Comparison of ENCODE assay signal across 9 mouse cellular contexts in genomic region chr7:126809723-126810369, GRCm38 (mm10). TPM values are rescaled to one million over a fixed set of nuclear protein-coding genes. Genes with fewer than 3 reads are reported as not detected.
DNase-seq lines count a peak whose midpoint lies in the region; ATAC-seq and TF ChIP-seq lines count a peak whose summit lies in the region.
"Had no signal": no experiment of that assay in that cellular context is flagged by ENCODE, and none has a peak within 500 bp of the region (broad histone marks: within the 10 kb centered on the region; RNA-seq: fewer than 3 reads in every experiment).

No protein-coding gene starts in this region.

- TF ChIP-seq CTCF in heart, postnatal 0 days (IDR thresholded peaks at IDR 0.05; ENCODE audit: low read depth) = no peak

- no peak for DNase-seq in heart, postnatal 0 days (ENCODE audit: low spot score)
- no peak for DNase-seq in heart, adult 11 months
- peak; percentile 84 for DNase-seq in midbrain, embryonic 11.5 days (ENCODE audit: low spot score, missing footprints)
- DNase-seq in right cerebral cortex, postnatal 4 days = no peak
- DNase-seq in cerebellum, adult 9-10 months = no peak
- no peak for DNase-seq in adrenal gland, adult 8-10 months

- no peaks in the 10 kb centered on the region; the same call in none of the 2 replicates for H3K4me1 ChIP-seq in heart, postnatal 0 days (ENCODE audit: control insufficient read depth, insufficient read depth)
- peaks cover 21% of the 10 kb centered on the region for H3K4me1 ChIP-seq in embryonic facial prominence, embryonic 12.5 days
- H3K4me1 ChIP-seq in hindbrain, embryonic 16.5 days (ENCODE audit: control insufficient read depth, insufficient read depth, low read depth, low read length) = peaks cover 13% of the 10 kb centered on the region
- peaks cover 15% of the 10 kb centered on the region for H3K4me1 ChIP-seq in midbrain, embryonic 11.5 days (ENCODE audit: control insufficient read depth, insufficient read depth, low read length)

- 0 out of 2 replicates have a peak, but pooled peaks cover 3% of the 10 kb centered on the region for H3K36me3 ChIP-seq in heart, postnatal 0 days (replicated peaks; ENCODE audit: control insufficient read depth, insufficient read depth, low read length)
- peaks cover 4% of the 10 kb centered on the region; the same call in 1 of the 2 replicates for H3K36me3 ChIP-seq in embryonic facial prominence, embryonic 12.5 days
- H3K36me3 ChIP-seq in hindbrain, embryonic 16.5 days (ENCODE audit: control insufficient read depth, insufficient read depth, low read length) = no peaks in the 10 kb centered on the region
- no peaks in the 10 kb centered on the region for H3K36me3 ChIP-seq in midbrain, embryonic 11.5 days (ENCODE audit: control insufficient read depth, insufficient read depth, low read length)

- H3K9me3 ChIP-seq in heart, postnatal 0 days (replicated peaks; ENCODE audit: control insufficient read depth, low read length) = no peaks in the 10 kb centered on the region
- H3K9me3 ChIP-seq in embryonic facial prominence, embryonic 12.5 days = no peaks in the 10 kb centered on the region
- no peaks in the 10 kb centered on the region for H3K9me3 ChIP-seq in hindbrain, embryonic 16.5 days (ENCODE audit: control insufficient read depth, low read length)
- no peaks in the 10 kb centered on the region for H3K9me3 ChIP-seq in midbrain, embryonic 11.5 days (ENCODE audit: control insufficient read depth, low read length)

- 47% methylated on average over 5 of the region's 5 CpGs for WGBS in heart, postnatal 0 days
- 55% methylated on average over 5 of the region's 5 CpGs for WGBS in embryonic facial prominence, embryonic 12.5 days
- WGBS in hindbrain, embryonic 16.5 days = 64% methylated on average over 5 of the region's 5 CpGs
- WGBS in midbrain, embryonic 11.5 days = 74% methylated on average over 5 of the region's 5 CpGs

- H3K4me3 ChIP-seq in heart, postnatal 0 days (ENCODE audit: low read depth, low read length) = no peak overlapping the region
- H3K4me3 ChIP-seq in embryonic facial prominence, embryonic 12.5 days = peak overlapping the region; percentile 71; the same call in 1 of the 2 replicates
- H3K4me3 ChIP-seq in hindbrain, embryonic 16.5 days (ENCODE audit: low read length) = no peak overlapping the region; the same call in 1 of the 2 replicates
- no peak overlapping the region for H3K4me3 ChIP-seq in midbrain, embryonic 11.5 days (ENCODE audit: low read depth, low read length)

- peak overlapping the region; percentile 53 for H3K27ac ChIP-seq in heart, postnatal 0 days (ENCODE audit: low read depth)
- no peak overlapping the region; the same call in 1 of the 2 replicates for H3K27ac ChIP-seq in embryonic facial prominence, embryonic 12.5 days
- H3K27ac ChIP-seq in hindbrain, embryonic 16.5 days (ENCODE audit: low read depth, low read length) = no peak overlapping the region
- no peak overlapping the region for H3K27ac ChIP-seq in midbrain, embryonic 11.5 days (ENCODE audit: low read depth, low read length)

- H3K4me2 ChIP-seq in heart, postnatal 0 days (ENCODE audit: low read depth, low read length) = peak overlapping the region; percentile 69; the same call in 1 of the 2 replicates
- H3K4me2 ChIP-seq in embryonic facial prominence, embryonic 12.5 days (replicated peaks) = peak overlapping the region; percentile 82
- peak overlapping the region; percentile 61 for H3K4me2 ChIP-seq in hindbrain, embryonic 16.5 days (ENCODE audit: low read length)
- H3K4me2 ChIP-seq in midbrain, embryonic 11.5 days = peak overlapping the region; percentile 87; the same call in 1 of the 2 replicates

- no peak for ATAC-seq in heart, postnatal 0 days (ENCODE audit: insufficient read depth, low read depth)
- no peak for ATAC-seq in embryonic facial prominence, embryonic 12.5 days (ENCODE audit: insufficient number of reproducible peaks, insufficient read depth, low FRiP score, low TSS enrichment)
- no peak for ATAC-seq in hindbrain, embryonic 16.5 days
- no peak for ATAC-seq in midbrain, embryonic 11.5 days (ENCODE audit: low FRiP score)

- peak overlapping the region; percentile 40; the same call in 1 of the 2 replicates for H3K9ac ChIP-seq in heart, postnatal 0 days (replicated peaks; ENCODE audit: low read depth, low read length)
- peak overlapping the region; percentile 76; the same call in 1 of the 2 replicates for H3K9ac ChIP-seq in embryonic facial prominence, embryonic 12.5 days
- H3K9ac ChIP-seq in hindbrain, embryonic 16.5 days (ENCODE audit: low read depth, low read length) = peak overlapping the region; percentile 78; the same call in 1 of the 2 replicates
- peak overlapping the region; percentile 88 for H3K9ac ChIP-seq in midbrain, embryonic 11.5 days (ENCODE audit: low read length)

- H3K27me3 ChIP-seq in heart, postnatal 0 days (ENCODE audit: control insufficient read depth, insufficient read depth, low read length) = no peaks in the 10 kb centered on the region
- no peaks in the 10 kb centered on the region for H3K27me3 ChIP-seq in embryonic facial prominence, embryonic 12.5 days
- no peaks in the 10 kb centered on the region for H3K27me3 ChIP-seq in hindbrain, embryonic 16.5 days (replicated peaks; ENCODE audit: control insufficient read depth, insufficient read depth, low read length)
- no peaks in the 10 kb centered on the region for H3K27me3 ChIP-seq in midbrain, embryonic 11.5 days (ENCODE audit: control insufficient read depth, insufficient read depth, low read length)

- TF ChIP-seq EP300 in heart, postnatal 0 days (IDR thresholded peaks at IDR 0.05; ENCODE audit: low read depth) = no peak

RNA-seq across cellular contexts. Expression of gene Fam57b, which starts 12.4 kb away (rescaled TPM):
- total RNA-seq in heart, postnatal 0 days (2014; rRNA removed; ENCODE audit: low replicate concordance) = 0.99 and 2.9 TPM in 2 replicates
- polyA plus RNA-seq in heart, postnatal 0 days (2015; fragmentation: Nextera tagmentation; extraction: Ambion mirVana) = 2.6 and 3.0 TPM in 2 replicates
- polyA plus RNA-seq in embryonic facial prominence, embryonic 12.5 days (2016; fragmentation: Nextera tagmentation; extraction: Ambion mirVana) = 1.2 and 2.0 TPM in 2 replicates
- polyA plus RNA-seq in hindbrain, embryonic 16.5 days (2015; fragmentation: Nextera tagmentation; extraction: Ambion mirVana) = 52.8 and 59.4 TPM in 2 replicates
- 10.5 and 11.1 TPM in 2 replicates for polyA plus RNA-seq in midbrain, embryonic 11.5 days (2014; fragmentation: Nextera tagmentation; extraction: Ambion mirVana)
- total RNA-seq in adrenal gland, adult 8-10 months (2022) = 10 to 100 TPM in 3 of 4 experiments, 1 to 10 TPM in 1; 9.4 to 16.7 (median 13.8) TPM

RNA-seq across cellular contexts. Expression of gene Ppp4c, which starts 17.6 kb away (rescaled TPM):
- total RNA-seq in heart, postnatal 0 days (2014; rRNA removed; ENCODE audit: low replicate concordance) = 93.7 and 118 TPM in 2 replicates
- 75.8 and 77.4 TPM in 2 replicates for polyA plus RNA-seq in heart, postnatal 0 days (2015; fragmentation: Nextera tagmentation; extraction: Ambion mirVana)
- polyA plus RNA-seq in embryonic facial prominence, embryonic 12.5 days (2016; fragmentation: Nextera tagmentation; extraction: Ambion mirVana) = 362 and 385 TPM in 2 replicates
- 157 and 165 TPM in 2 replicates for polyA plus RNA-seq in hindbrain, embryonic 16.5 days (2015; fragmentation: Nextera tagmentation; extraction: Ambion mirVana)
- polyA plus RNA-seq in midbrain, embryonic 11.5 days (2014; fragmentation: Nextera tagmentation; extraction: Ambion mirVana) = 335 and 336 TPM in 2 replicates
- total RNA-seq in adrenal gland, adult 8-10 months (2022) = 100 to 1,000 TPM in 1 of 4 experiments, 10 to 100 TPM in 3; 85.9 to 100 (median 94.9) TPM

RNA-seq across cellular contexts. Expression of gene 4930451I11Rik, which starts 21.6 kb away (rescaled TPM):
- total RNA-seq in heart, postnatal 0 days (2014; rRNA removed; ENCODE audit: low replicate concordance) = not detected in 2 replicates
- not detected in 2 replicates for polyA plus RNA-seq in heart, postnatal 0 days (2015; fragmentation: Nextera tagmentation; extraction: Ambion mirVana)
- not detected in 2 replicates for polyA plus RNA-seq in embryonic facial prominence, embryonic 12.5 days (2016; fragmentation: Nextera tagmentation; extraction: Ambion mirVana)
- 0.49 TPM in 1 of 2 replicates, not detected in the other for polyA plus RNA-seq in hindbrain, embryonic 16.5 days (2015; fragmentation: Nextera tagmentation; extraction: Ambion mirVana)
- polyA plus RNA-seq in midbrain, embryonic 11.5 days (2014; fragmentation: Nextera tagmentation; extraction: Ambion mirVana) = not detected in 2 replicates
- total RNA-seq in adrenal gland, adult 8-10 months (2022) = not detected
- polyA plus RNA-seq: spleen, adult 2 months had no signal

RNA-seq across cellular contexts. Expression of gene Tbx6, which starts 28.6 kb away (rescaled TPM):
- total RNA-seq in heart, postnatal 0 days (2014; rRNA removed; ENCODE audit: low replicate concordance) = 0.23 and 1.3 TPM in 2 replicates
- polyA plus RNA-seq in heart, postnatal 0 days (2015; fragmentation: Nextera tagmentation; extraction: Ambion mirVana) = 0.07 TPM in 1 of 2 replicates, not detected in the other
- 0.61 and 0.85 TPM in 2 replicates for polyA plus RNA-seq in embryonic facial prominence, embryonic 12.5 days (2016; fragmentation: Nextera tagmentation; extraction: Ambion mirVana)
- 0.29 and 0.55 TPM in 2 replicates for polyA plus RNA-seq in hindbrain, embryonic 16.5 days (2015; fragmentation: Nextera tagmentation; extraction: Ambion mirVana)
- 0.20 and 0.43 TPM in 2 replicates for polyA plus RNA-seq in midbrain, embryonic 11.5 days (2014; fragmentation: Nextera tagmentation; extraction: Ambion mirVana)
- total RNA-seq in adrenal gland, adult 8-10 months (2022) = under 1 TPM in 3 of 4 experiments, not detected in 1; 0.35 to 0.74 (median 0.56) TPM

RNA-seq across cellular contexts. Expression of gene Ypel3, which starts 33.1 kb away (rescaled TPM):
- 88.9 and 146 TPM in 2 replicates for total RNA-seq in heart, postnatal 0 days (2014; rRNA removed; ENCODE audit: low replicate concordance)
- polyA plus RNA-seq in heart, postnatal 0 days (2015; fragmentation: Nextera tagmentation; extraction: Ambion mirVana) = 84.1 and 111 TPM in 2 replicates
- 118 and 119 TPM in 2 replicates for polyA plus RNA-seq in embryonic facial prominence, embryonic 12.5 days (2016; fragmentation: Nextera tagmentation; extraction: Ambion mirVana)
- 187 and 200 TPM in 2 replicates for polyA plus RNA-seq in hindbrain, embryonic 16.5 days (2015; fragmentation: Nextera tagmentation; extraction: Ambion mirVana)
- 87.8 and 91.5 TPM in 2 replicates for polyA plus RNA-seq in midbrain, embryonic 11.5 days (2014; fragmentation: Nextera tagmentation; extraction: Ambion mirVana)
- 100 to 1,000 TPM; 114 to 148 (median 125) TPM for total RNA-seq in adrenal gland, adult 8-10 months (2022)
